Mouse (Mus musculus) hindbrain, embryonic 11.5 days (tissue): ENCODE results near the gene 1700030K09Rik. TPM values are rescaled to one million over a fixed set of nuclear protein-coding genes. Genes with fewer than 3 reads are reported as not detected.

Source experiments
- ATAC-seq: fragments of 200-750 bp; cut with Nextera tagmentation; 2 replicates; pipeline ENCODE4 v1.8.0; 2017; ENCODE audit warnings: mild to moderate bottlenecking, moderate TSS enrichment, moderate library complexity; ENCODE audit not compliant: low FRiP score
- DNase-seq: peaks from one replicate; pipeline ENCODE4 v3.0.0-alpha.2; 2015; ENCODE audit warnings: low spot score
- H3K27ac ChIP-seq: fragments of 300-500 bp; sonication (generic); 2 replicates; pipeline ENCODE4 v1.5.1; 2014; ENCODE audit warnings: mild to moderate bottlenecking, low read depth, low read length
- H3K27me3 ChIP-seq: fragments of 300-500 bp; sonication (generic); 2 replicates; pipeline ENCODE4 v1.6.1; 2014; ENCODE audit warnings: mild to moderate bottlenecking, low read length, moderate library complexity, mixed read lengths; ENCODE audit not compliant: control insufficient read depth, insufficient read depth
- H3K36me3 ChIP-seq: fragments of 300-500 bp; sonication (generic); 2 replicates; pipeline ENCODE4 v1.6.1; 2014; ENCODE audit warnings: mild to moderate bottlenecking, low read length, moderate library complexity, mixed read lengths; ENCODE audit not compliant: control insufficient read depth, insufficient read depth
- H3K4me1 ChIP-seq: fragments of 300-500 bp; sonication (generic); replicated peaks from 2 replicates; pipeline ENCODE4 v1.6.1; 2014; ENCODE audit warnings: low read length, mixed read lengths; ENCODE audit not compliant: control insufficient read depth, insufficient read depth
- H3K4me2 ChIP-seq: fragments of 300-500 bp; sonication (generic); replicated peaks from 2 replicates; pipeline ENCODE4 v1.6.1; 2014; ENCODE audit warnings: mild to moderate bottlenecking, low read depth, low read length
- H3K4me3 ChIP-seq: fragments of 300-500 bp; sonication (generic); 2 replicates; pipeline ENCODE4 v1.5.1; 2014; ENCODE audit warnings: low read depth, low read length
- H3K9ac ChIP-seq: fragments of 300-500 bp; sonication (generic); 2 replicates; pipeline ENCODE4 v1.6.1; 2014; ENCODE audit warnings: low read depth, low read length
- H3K9me3 ChIP-seq: fragments of 300-500 bp; sonication (generic); 2 replicates; pipeline ENCODE4 v1.6.1; 2016; ENCODE audit warnings: low read length; ENCODE audit not compliant: control insufficient read depth
- WGBS: fragments of 180-500 bp; shearing (Covaris S2); extraction: QIAGEN DNeasy Blood & Tissue Kit; methylation state at CpG from one replicate; pipeline ENCODE4 v1.1.7; 2014; 5-methylcytosine and 5-hydroxymethylcytosine counted together
- polyA plus RNA-seq: library from polyadenylated mRNA; unstranded; fragments of >200 nt; fragmentation: Nextera tagmentation; extraction: Ambion mirVana; gene quantifications from 2 replicates; pipeline ENCODE4 v1.2.1, GENCODE M21; 2014

1700030K09Rik gene
- polyA plus RNA-seq, 1 experiment from 2014 or later = 11.4 TPM

DNA sequence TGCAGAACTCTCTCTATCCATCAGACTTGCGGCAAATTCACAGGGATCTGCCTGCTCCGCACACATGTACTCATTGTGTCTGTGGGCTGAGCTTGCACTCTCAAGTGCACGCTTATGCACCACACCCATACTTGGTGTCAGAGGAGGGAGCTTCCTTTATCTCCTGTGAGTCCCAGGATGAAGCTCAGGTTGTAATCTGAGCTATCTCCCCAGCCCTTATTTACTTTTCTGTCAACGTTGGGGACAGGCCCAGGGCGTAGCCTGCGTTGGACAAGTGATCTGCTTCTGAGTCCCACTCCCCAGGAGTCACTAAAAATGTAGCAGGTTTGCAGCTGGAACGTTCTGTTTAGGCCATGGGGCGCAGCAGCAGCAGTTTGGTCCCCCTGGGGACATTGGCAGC is 7.8 kb downstream of the 1700030K09Rik start:
- no peak for ATAC-seq

DNA sequence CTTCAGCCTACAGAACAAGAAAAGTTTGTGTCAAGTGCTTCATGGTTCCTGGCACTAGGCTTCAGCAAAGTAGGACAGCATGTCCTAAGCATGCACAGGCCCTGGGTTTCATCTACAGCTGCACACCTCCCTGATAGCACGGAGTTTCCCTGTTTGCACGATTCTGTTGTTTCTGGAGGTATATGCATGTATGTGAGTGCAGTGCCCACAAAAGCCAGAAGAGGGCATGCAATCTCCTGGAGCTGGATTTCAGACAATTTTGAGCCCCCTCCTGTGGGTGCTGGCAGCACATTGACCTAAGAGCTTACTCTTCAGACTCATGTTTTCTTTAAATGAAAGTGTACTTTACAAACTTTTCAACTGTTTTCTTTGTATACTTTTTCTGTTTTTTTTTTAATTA is 10.2 kb downstream of the 1700030K09Rik start:
- Histone ChIP-seq H3K4me3 (no peak overlapping the region), H3K4me2 (no peak overlapping the region), H3K27me3 (no peaks in the 10 kb centered on the region), H3K9ac (no peak overlapping the region), H3K27ac (no peak overlapping the region), H3K36me3 (no peaks in the 10 kb centered on the region), H3K9me3 (no peaks in the 10 kb centered on the region), H3K4me1 (no peaks in the 10 kb centered on the region)
- ATAC-seq (no peak), DNase-seq (no peak)
- WGBS = 93% methylated on average over 2 of the region's 2 CpGs

More for the DNA sequence above, 7.8 kb downstream of the 1700030K09Rik start:
- Histone ChIP-seq H3K4me1 (no peaks in the 10 kb centered on the region), H3K36me3 (no peaks in the 10 kb centered on the region), H3K27ac (no peak overlapping the region), H3K9me3 (no peaks in the 10 kb centered on the region), H3K4me3 (no peak overlapping the region), H3K4me2 (no peak overlapping the region), H3K27me3 (no peaks in the 10 kb centered on the region), H3K9ac (no peak overlapping the region)
- 91% methylated on average over 8 of the region's 8 CpGs for WGBS
- no peak for DNase-seq

DNA sequence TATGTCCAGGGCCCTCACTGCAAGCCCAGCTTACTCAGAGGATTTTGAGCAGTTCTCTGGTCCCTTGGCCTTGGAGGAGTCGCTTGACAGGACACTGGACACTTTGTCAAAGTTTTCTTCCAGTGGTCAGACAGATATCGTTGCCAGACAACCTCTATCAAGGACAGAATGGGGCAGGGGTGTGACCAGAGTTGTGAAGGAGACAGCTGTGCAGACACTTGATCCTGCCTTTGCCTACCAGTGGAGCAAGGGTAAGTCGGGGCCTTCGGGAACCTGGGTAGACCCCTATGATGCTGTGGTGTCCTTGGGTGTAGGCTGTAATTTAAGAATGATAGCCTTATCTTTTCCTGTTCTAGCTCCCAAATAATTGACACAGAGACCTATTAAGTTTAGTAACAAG is 11.6 kb downstream of the 1700030K09Rik start:
- DNase-seq (no peak), ATAC-seq (no peak)
- 91% methylated on average over 4 of the region's 4 CpGs for WGBS
- H3K27ac ChIP-seq = no peak overlapping the region
- no peak overlapping the region for H3K4me2 ChIP-seq
- H3K27me3 ChIP-seq = no peaks in the 10 kb centered on the region
- H3K9me3 ChIP-seq = no peaks in the 10 kb centered on the region
- H3K4me3 ChIP-seq = no peak overlapping the region
- H3K36me3 ChIP-seq = no peaks in the 10 kb centered on the region
- no peak overlapping the region for H3K9ac ChIP-seq
- no peaks in the 10 kb centered on the region for H3K4me1 ChIP-seq

DNA sequence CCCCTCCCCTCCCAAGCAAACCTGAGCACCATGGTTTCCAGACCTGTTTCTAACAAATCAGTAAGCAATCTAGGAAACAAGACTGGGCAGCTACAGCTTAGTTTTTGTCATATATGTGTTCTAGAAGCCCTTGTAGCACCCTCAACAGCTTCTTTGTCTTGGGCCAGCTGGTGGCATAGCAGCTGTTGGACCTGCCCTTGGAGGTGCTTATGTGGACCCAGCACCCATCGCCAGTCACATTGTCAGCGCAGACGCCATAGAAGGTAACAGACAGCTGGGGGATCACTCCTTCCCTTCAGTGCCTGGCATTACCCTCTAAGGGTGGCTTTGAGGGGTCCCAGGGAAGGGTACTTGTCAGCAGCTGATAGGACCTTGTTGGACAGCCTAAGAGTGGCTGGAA is 14.1 kb downstream of the 1700030K09Rik start:
- no peak for ATAC-seq

DNA sequence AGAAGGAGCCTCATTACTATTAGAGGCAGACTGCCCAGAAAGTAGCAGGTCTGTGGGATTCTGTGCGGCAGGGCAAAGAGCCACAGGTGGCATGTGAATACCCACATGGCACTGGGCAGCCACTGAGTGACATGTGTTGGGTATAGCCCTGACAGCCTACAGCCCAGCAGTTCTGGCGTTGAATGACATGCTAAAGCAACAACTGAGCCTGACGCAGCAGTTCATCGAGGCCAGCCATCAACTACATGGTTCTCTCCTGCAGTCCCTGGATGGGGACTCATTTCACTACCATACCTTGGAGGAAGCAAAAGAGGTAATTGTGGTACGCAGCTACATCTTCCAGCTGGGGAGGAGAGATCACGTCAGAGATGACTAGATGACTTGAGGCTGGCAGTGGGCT is 14.8 kb downstream of the 1700030K09Rik start:
- Histone ChIP-seq H3K36me3 (peaks cover 13% of the 10 kb centered on the region; the same call in 1 of the 2 replicates), H3K4me1 (no peaks in the 10 kb centered on the region), H3K27ac (no peak overlapping the region), H3K4me3 (no peak overlapping the region), H3K9me3 (no peaks in the 10 kb centered on the region), H3K4me2 (no peak overlapping the region), H3K27me3 (no peaks in the 10 kb centered on the region), H3K9ac (no peak overlapping the region)
- no peak for DNase-seq
- no peak for ATAC-seq
- WGBS = 93% methylated on average over 6 of the region's 6 CpGs

More for the DNA sequence above, 14.1 kb downstream of the 1700030K09Rik start:
- H3K27ac ChIP-seq = no peak overlapping the region
- DNase-seq = no peak
- 97% methylated on average over 3 of the region's 3 CpGs for WGBS
- no peaks in the 10 kb centered on the region for H3K9me3 ChIP-seq
- H3K9ac ChIP-seq = no peak overlapping the region
- no peak overlapping the region for H3K4me3 ChIP-seq
- no peak overlapping the region for H3K4me2 ChIP-seq
- H3K4me1 ChIP-seq = no peaks in the 10 kb centered on the region
- H3K27me3 ChIP-seq = no peaks in the 10 kb centered on the region
- H3K36me3 ChIP-seq = peaks cover 9% of the 10 kb centered on the region; the same call in 1 of the 2 replicates

DNA sequence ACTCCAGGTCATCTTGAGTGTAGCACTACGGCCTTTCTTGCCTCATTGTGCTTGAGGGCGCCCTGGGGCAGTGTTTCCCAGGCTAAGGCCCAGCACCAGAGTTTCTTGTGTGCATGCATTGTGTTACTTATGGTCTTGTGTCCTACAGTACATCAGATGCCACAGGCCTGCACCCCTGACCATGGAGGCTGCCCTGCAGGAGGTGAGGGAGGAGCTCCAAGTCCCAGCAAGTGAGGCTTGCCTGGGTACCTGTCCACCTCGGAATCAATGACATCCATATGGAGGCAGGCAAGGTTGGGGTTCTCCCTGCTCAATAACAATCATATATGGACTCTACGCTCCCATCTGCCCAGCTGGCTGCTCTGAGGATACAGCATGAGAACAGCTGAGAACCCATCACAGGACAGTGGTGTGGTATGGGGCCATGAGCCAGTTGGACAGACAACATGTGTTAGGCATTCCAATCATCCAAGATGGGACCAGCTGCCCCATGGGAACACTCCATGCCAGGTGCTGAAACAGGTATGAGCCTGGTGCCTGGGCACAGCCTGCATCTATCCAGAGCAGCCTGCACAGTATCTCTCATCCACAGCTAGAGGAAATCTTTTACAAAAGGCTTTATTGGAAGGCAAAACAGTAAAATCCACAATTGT is 16.3 kb downstream of the 1700030K09Rik start:
- Histone ChIP-seq H3K4me2 (no peak overlapping the region), H3K27ac (no peak overlapping the region), H3K9ac (no peak overlapping the region), H3K36me3 (peaks cover 13% of the 10 kb centered on the region), H3K9me3 (no peaks in the 10 kb centered on the region), H3K4me3 (no peak overlapping the region), H3K4me1 (no peaks in the 10 kb centered on the region), H3K27me3 (no peaks in the 10 kb centered on the region)
- 90% methylated on average over 4 of the region's 4 CpGs for WGBS
- ATAC-seq (no peak), DNase-seq (no peak)

DNA sequence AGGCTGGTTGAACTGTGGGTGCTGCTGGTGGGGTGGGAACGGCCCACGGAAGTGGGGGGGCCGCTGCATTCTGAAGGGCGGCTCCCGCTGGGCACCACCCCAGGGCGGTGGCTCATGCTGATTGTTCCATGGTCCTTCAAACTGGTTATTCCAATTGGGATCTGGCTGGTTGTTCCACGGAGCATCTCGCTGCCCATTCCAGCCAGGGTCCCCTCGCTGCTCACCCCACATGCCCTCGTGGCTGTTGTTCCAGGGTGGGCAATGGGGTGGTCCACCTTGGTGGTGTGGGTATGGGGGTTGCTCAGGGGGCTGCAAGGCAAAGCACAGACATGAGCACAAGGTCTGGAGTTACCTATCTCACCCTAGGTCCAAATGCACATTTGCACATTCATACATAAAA is 20.5 kb downstream of the 1700030K09Rik start:
- Histone ChIP-seq H3K9me3 (no peaks in the 10 kb centered on the region), H3K4me2 (no peak overlapping the region), H3K27me3 (no peaks in the 10 kb centered on the region), H3K36me3 (peaks cover 31% of the 10 kb centered on the region), H3K9ac (no peak overlapping the region), H3K27ac (no peak overlapping the region), H3K4me3 (no peak overlapping the region), H3K4me1 (no peaks in the 10 kb centered on the region)
- DNase-seq = no peak
- ATAC-seq = no peak
- WGBS = 95% methylated on average over 10 of the region's 10 CpGs

DNA sequence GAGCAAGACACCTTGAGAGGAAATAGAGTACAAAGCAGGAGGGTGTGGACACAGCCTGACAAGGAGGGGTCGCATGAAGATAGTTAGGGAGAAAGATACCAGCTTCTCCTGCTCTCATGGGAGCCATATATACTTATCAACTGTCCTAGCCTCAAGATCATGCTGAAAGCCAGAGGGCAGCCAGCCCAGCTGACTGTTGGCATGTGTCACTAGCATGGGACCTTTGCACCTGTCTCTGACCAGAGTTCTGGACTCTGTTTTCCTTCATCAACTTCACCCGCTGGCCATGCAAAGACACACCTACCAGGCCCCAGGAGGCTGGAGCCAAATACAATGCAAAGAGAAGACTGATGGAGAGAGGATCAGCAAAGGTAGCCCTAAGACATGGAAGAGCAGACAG is 25.6 kb downstream of the 1700030K09Rik start:
- no peak for ATAC-seq
- Histone ChIP-seq H3K4me2 (no peak overlapping the region), H3K36me3 (peaks cover 35% of the 10 kb centered on the region), H3K4me1 (0 out of 2 replicates have a peak, but pooled peaks cover under 1% of the 10 kb centered on the region), H3K4me3 (no peak overlapping the region), H3K27ac (no peak overlapping the region), H3K9me3 (no peaks in the 10 kb centered on the region), H3K9ac (no peak overlapping the region), H3K27me3 (no peaks in the 10 kb centered on the region)
- WGBS = 94% methylated on average over 2 of the region's 2 CpGs
- no peak for DNase-seq

DNA sequence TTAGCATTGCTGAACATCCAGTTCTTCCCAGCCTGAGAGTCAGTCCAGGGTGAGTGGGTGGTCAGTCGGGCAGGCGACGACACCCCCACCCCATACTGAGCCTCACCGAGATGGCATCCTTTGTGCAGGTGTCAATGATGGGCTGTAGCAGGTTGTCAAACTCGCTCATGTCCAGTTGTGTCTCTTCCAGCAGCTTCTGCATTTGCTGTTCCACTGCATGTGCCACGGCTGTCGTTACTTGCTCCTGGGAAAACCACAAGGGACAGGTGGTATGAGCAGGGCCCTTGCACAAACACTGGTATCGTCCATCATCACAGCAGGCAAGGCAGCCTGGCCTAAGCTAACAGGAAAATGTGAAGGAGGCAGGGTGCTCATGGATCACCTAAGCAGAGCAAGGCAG is 26.3 kb downstream of the 1700030K09Rik start:
- Histone ChIP-seq H3K4me3 (no peak overlapping the region), H3K9me3 (no peaks in the 10 kb centered on the region), H3K27ac (no peak overlapping the region), H3K4me1 (0 out of 2 replicates have a peak, but pooled peaks cover 2% of the 10 kb centered on the region), H3K36me3 (peaks cover 35% of the 10 kb centered on the region), H3K4me2 (no peak overlapping the region), H3K27me3 (no peaks in the 10 kb centered on the region), H3K9ac (no peak overlapping the region)
- 95% methylated on average over 8 of the region's 8 CpGs for WGBS
- no peak for ATAC-seq
- DNase-seq = no peak
